ENCODE assay signal across 9 mouse cellular contexts in genomic region chr7:110116731-110117291, GRCm38 (mm10). TPM values are rescaled to one million over a fixed set of nuclear protein-coding genes. Genes with fewer than 3 reads are reported as not detected.
A peak's percentile ranks its signal among the peaks of the same experiment; 100 is the strongest.
DNase-seq lines count a peak whose midpoint lies in the region; ATAC-seq and TF ChIP-seq lines count a peak whose summit lies in the region.
"Had no signal": no experiment of that assay in that cellular context is flagged by ENCODE, and none has a peak within 500 bp of the region (broad histone marks: within the 10 kb centered on the region; RNA-seq: fewer than 3 reads in every experiment).

No protein-coding gene starts in this region.

- DNase-seq in left cerebral cortex, adult 11 months (ENCODE audit: low spot score), result peak; percentile 15
- no peak for DNase-seq in left cerebral cortex, adult 2 months (ENCODE audit: extremely low spot score in 1 of 2, low spot score in 2 of 2)
- DNase-seq in brain, adult 2 months (ENCODE audit: low read depth, low spot score), result peak; percentile 59
- DNase-seq in heart, postnatal 14 days, result peak; percentile 54 to 66

- H3K4me2 ChIP-seq in forebrain, embryonic 12.5 days, result no peak overlapping the region
- no peak overlapping the region for H3K4me2 ChIP-seq in neural tube, embryonic 15.5 days
- H3K4me2 ChIP-seq in midbrain, embryonic 15.5 days, result no peak overlapping the region

- no peak overlapping the region for H3K4me3 ChIP-seq in left cerebral cortex, adult 2 months
- no peak overlapping the region for H3K4me3 ChIP-seq in forebrain, embryonic 12.5 days (replicated peaks)
- H3K4me3 ChIP-seq in neural tube, embryonic 15.5 days (replicated peaks), result no peak overlapping the region
- no peak overlapping the region for H3K4me3 ChIP-seq in midbrain, embryonic 15.5 days

- TF ChIP-seq CTCF in left cerebral cortex, adult 2 months (IDR thresholded peaks at IDR 0.05), result no peak

- H3K36me3 ChIP-seq in forebrain, embryonic 12.5 days (replicated peaks), result no peaks in the 10 kb centered on the region
- no peaks in the 10 kb centered on the region for H3K36me3 ChIP-seq in neural tube, embryonic 15.5 days
- no peaks in the 10 kb centered on the region for H3K36me3 ChIP-seq in midbrain, embryonic 15.5 days (replicated peaks)

- H3K4me1 ChIP-seq in forebrain, embryonic 12.5 days, result peaks cover 9% of the 10 kb centered on the region; the same call in 1 of the 2 replicates
- H3K4me1 ChIP-seq in neural tube, embryonic 15.5 days, result peaks cover 4% of the 10 kb centered on the region
- H3K4me1 ChIP-seq in midbrain, embryonic 15.5 days, result peaks cover 4% of the 10 kb centered on the region; the same call in 1 of the 2 replicates

- no peak overlapping the region for H3K27ac ChIP-seq in left cerebral cortex, adult 2 months
- no peak overlapping the region for H3K27ac ChIP-seq in forebrain, embryonic 12.5 days
- H3K27ac ChIP-seq in neural tube, embryonic 15.5 days (replicated peaks), result no peak overlapping the region; the same call in 1 of the 2 replicates
- no peak overlapping the region for H3K27ac ChIP-seq in midbrain, embryonic 15.5 days
- H3K27ac ChIP-seq: liver, embryonic 14.5 days had no signal

- no peaks in the 10 kb centered on the region for H3K9me3 ChIP-seq in forebrain, embryonic 12.5 days
- no peaks in the 10 kb centered on the region for H3K9me3 ChIP-seq in neural tube, embryonic 15.5 days (replicated peaks)
- no peaks in the 10 kb centered on the region for H3K9me3 ChIP-seq in midbrain, embryonic 15.5 days

- 29% methylated on average over 1 of the region's 1 CpGs for WGBS in forebrain, embryonic 12.5 days
- 21% methylated on average over 1 of the region's 1 CpGs for WGBS in neural tube, embryonic 15.5 days
- WGBS in midbrain, embryonic 15.5 days, result 32% methylated on average over 1 of the region's 1 CpGs

- no peaks in the 10 kb centered on the region for H3K27me3 ChIP-seq in forebrain, embryonic 12.5 days
- no peaks in the 10 kb centered on the region for H3K27me3 ChIP-seq in neural tube, embryonic 15.5 days (replicated peaks)
- H3K27me3 ChIP-seq in midbrain, embryonic 15.5 days (replicated peaks), result no peaks in the 10 kb centered on the region

- intact Hi-C loops in left cerebral cortex, adult 2 months (cut with DNase I), result no loop called here
- intact Hi-C loops in heart, postnatal 14 days (cut with DNase I), result loop anchor here (5.0 kb wide), 1 partner anchor 145 kb away; no protein-coding TSS in a partner anchor

- peak; percentile 45 for ATAC-seq in megakaryocyte-erythroid progenitor cell, adult 5-6 weeks (replicated peaks; ENCODE audit: low FRiP score, low TSS enrichment, poor library complexity, severe bottlenecking)
- no peak for ATAC-seq in forebrain, embryonic 12.5 days (ENCODE audit: low FRiP score)
- ATAC-seq in neural tube, embryonic 15.5 days (ENCODE audit: low FRiP score), result no peak
- no peak for ATAC-seq in midbrain, embryonic 15.5 days (replicated peaks)

- H3K9ac ChIP-seq in forebrain, embryonic 12.5 days, result no peak overlapping the region
- no peak overlapping the region for H3K9ac ChIP-seq in neural tube, embryonic 15.5 days (replicated peaks)
- H3K9ac ChIP-seq in midbrain, embryonic 15.5 days, result no peak overlapping the region
- H3K9ac ChIP-seq: liver, embryonic 14.5 days had no signal

RNA-seq across cellular contexts. Expression of gene Wee1, which starts 5.0 kb away (rescaled TPM):
- total RNA-seq in left cerebral cortex, adult 2 months (2021), result 10 to 100 TPM; 25.8 to 27.0 TPM
- 10 to 100 TPM; 15.5 to 17.9 TPM for total RNA-seq in heart, postnatal 14 days (2021)
- total RNA-seq in megakaryocyte-erythroid progenitor cell, adult 5-6 weeks (2014; fragmentation: Nextera tagmentation), result 42.8 and 48.8 TPM in 2 replicates
- total RNA-seq in megakaryocyte-erythroid progenitor cell, adult 5-6 weeks (2017), result 27.0 and 27.8 TPM in 2 replicates
- 36.9 and 39.3 TPM in 2 replicates for polyA plus RNA-seq in forebrain, embryonic 12.5 days (2016; fragmentation: Nextera tagmentation; extraction: Ambion mirVana)
- polyA plus RNA-seq in neural tube, embryonic 15.5 days (2015; fragmentation: Nextera tagmentation; extraction: Ambion mirVana), result 5.4 and 8.6 TPM in 2 replicates
- 5.1 and 5.8 TPM in 2 replicates for polyA plus RNA-seq in midbrain, embryonic 15.5 days (2015; fragmentation: Nextera tagmentation; extraction: Ambion mirVana)

RNA-seq across cellular contexts. Expression of gene Zfp143, which starts 55.8 kb away (rescaled TPM):
- 10 to 100 TPM; 11.3 to 12.1 TPM for total RNA-seq in left cerebral cortex, adult 2 months (2021)
- total RNA-seq in heart, postnatal 14 days (2021), result 10 to 100 TPM in 1 of 2 experiments, 1 to 10 TPM in 1; 9.7 to 10.9 TPM
- 18.8 and 25.7 TPM in 2 replicates for total RNA-seq in megakaryocyte-erythroid progenitor cell, adult 5-6 weeks (2014; fragmentation: Nextera tagmentation)
- 30.1 and 47.0 TPM in 2 replicates for total RNA-seq in megakaryocyte-erythroid progenitor cell, adult 5-6 weeks (2017)
- 27.8 and 31.3 TPM in 2 replicates for polyA plus RNA-seq in forebrain, embryonic 12.5 days (2016; fragmentation: Nextera tagmentation; extraction: Ambion mirVana)
- 12.6 and 14.4 TPM in 2 replicates for polyA plus RNA-seq in neural tube, embryonic 15.5 days (2015; fragmentation: Nextera tagmentation; extraction: Ambion mirVana)
- polyA plus RNA-seq in midbrain, embryonic 15.5 days (2015; fragmentation: Nextera tagmentation; extraction: Ambion mirVana), result 16.2 and 16.7 TPM in 2 replicates

Comparison
In these comparisons a context has a peak if more than half of its experiments do, and no peak if none do; other contexts are left out.
1. DNase-seq: peak in left cerebral cortex, adult 11 months (single experiment), brain, adult 2 months (single experiment) and heart, postnatal 14 days (2 of 2); none in left cerebral cortex, adult 2 months (0 of 2).